Mouse (Mus musculus) stomach, postnatal 0 days (tissue): Measurements from ENCODE around the gene Gm609.

Experiments used
- CTCF ChIP-seq: IDR thresholded peaks from 2 replicates; pipeline ENCODE4 v1.5.1; 2016; ENCODE audit warnings: antibody characterized with exemption, low read depth, mild to moderate bottlenecking, moderate library complexity
- EP300 ChIP-seq: optimal IDR thresholded peaks from 2 replicates; pipeline ENCODE3; 2016; ENCODE audit warnings: antibody characterized with exemption

DNA sequence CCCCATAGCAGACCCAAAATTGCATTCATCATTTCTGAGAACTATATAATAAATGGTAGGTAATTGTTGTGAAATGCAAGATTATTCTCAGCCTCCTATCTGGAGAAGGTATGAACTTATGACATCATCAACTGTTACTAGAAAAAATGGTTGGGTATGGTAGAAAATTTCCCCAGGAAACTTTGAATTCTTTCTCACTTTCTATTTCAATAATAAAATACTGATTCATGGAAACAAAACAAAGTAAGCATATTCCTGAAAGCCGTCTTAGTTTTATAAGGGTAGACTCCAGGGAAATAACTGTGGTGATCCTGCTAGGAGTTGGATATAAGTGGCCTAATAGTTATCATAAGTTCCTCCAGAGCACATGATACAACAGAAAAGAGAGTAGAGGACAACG is 103.7 kb downstream of the Gm609 start:
- TF ChIP-seq CTCF (no peak), EP300 (no peak)
